44 mouse cellular contexts compared by ENCODE assay signal in the genomic region with DNA sequence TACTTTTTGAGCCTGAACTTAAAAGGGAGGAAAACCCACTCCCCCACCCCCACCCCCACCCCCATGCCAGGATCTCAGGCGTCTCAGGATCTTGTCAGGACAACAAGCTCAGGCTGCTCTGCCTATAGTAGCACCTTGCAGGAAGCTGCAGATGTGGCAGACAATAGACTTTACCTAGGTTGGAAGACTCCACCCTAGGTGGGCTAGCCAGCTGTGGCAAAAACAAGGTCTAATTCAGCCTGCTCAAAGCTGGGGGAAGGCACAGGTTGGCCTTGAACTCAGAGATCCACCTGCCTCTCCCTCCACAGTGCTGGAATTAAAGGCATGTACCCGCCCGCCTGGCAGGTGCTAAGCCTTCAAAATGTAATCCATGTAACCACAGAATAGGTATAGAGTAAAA. TPM values are rescaled to one million over a fixed set of nuclear protein-coding genes. Genes with fewer than 3 reads are reported as not detected.
"Had no signal": no experiment of that assay in that cellular context is flagged by ENCODE, and none has a peak within 500 bp of the region (broad histone marks: within the 10 kb centered on the region; RNA-seq: fewer than 3 reads in every experiment).

No protein-coding gene starts in this region.

- H3K36me3 ChIP-seq: limb, embryonic 10.5 days; limb, embryonic 12.5 days; limb, embryonic 13.5 days; limb, embryonic 15.5 days; liver, embryonic 12.5 days; liver, embryonic 13.5 days; liver, embryonic 15.5 days; lung, embryonic 15.5 days; midbrain, embryonic 10.5 days; midbrain, embryonic 12.5 days; midbrain, embryonic 13.5 days; midbrain, embryonic 15.5 days had no signal

- H3K4me3 ChIP-seq: limb, embryonic 10.5 days; limb, embryonic 12.5 days; limb, embryonic 13.5 days; limb, embryonic 15.5 days; liver, embryonic 12.5 days; liver, embryonic 13.5 days; liver, embryonic 15.5 days; lung, embryonic 15.5 days; megakaryocyte, embryonic 14.5 days; midbrain, embryonic 10.5 days; midbrain, embryonic 12.5 days; midbrain, embryonic 13.5 days; midbrain, embryonic 15.5 days; myocyte had no signal

- H3K27me3 ChIP-seq: limb, embryonic 12.5 days; limb, embryonic 13.5 days; limb, embryonic 15.5 days; liver, embryonic 12.5 days; liver, embryonic 13.5 days; liver, embryonic 15.5 days; lung, embryonic 15.5 days; megakaryocyte, embryonic 14.5 days; midbrain, embryonic 12.5 days; midbrain, embryonic 13.5 days had no signal

- DNase-seq: liver; liver, embryonic 13.5 days; liver, postnatal 0 days; lung, adult 18-20 months; lung, adult 2 months; lung, embryonic 14.5 days; lung, postnatal 10 days; lung, postnatal 14 days; lung, postnatal 36 days; lung, postnatal 4 days; midbrain, embryonic 14.5 days had no signal

- H3K27ac ChIP-seq: limb, embryonic 10.5 days; limb, embryonic 12.5 days; limb, embryonic 13.5 days; limb, embryonic 15.5 days; liver, embryonic 12.5 days; liver, embryonic 13.5 days; liver, embryonic 14.5 days; liver, embryonic 15.5 days; lung, embryonic 15.5 days; macrophage; midbrain, embryonic 10.5 days; midbrain, embryonic 12.5 days; midbrain, embryonic 13.5 days; midbrain, embryonic 15.5 days had no signal

RNA-seq across cellular contexts. Expression of a gene that starts 23.4 kb away (rescaled TPM):
- total RNA-seq: left cerebral cortex, adult 8-10 months; left cerebral cortex, postnatal 10 days; left cerebral cortex, postnatal 14 days; left cerebral cortex, postnatal 25 days; left cerebral cortex, postnatal 36 days; megakaryocyte progenitor cell, adult 5-6 weeks; megakaryocyte, adult 5-6 weeks; megakaryocyte-erythroid progenitor cell, adult 5-6 weeks; midbrain, postnatal 0 days; monocyte, adult 5-6 weeks had no signal
- polyA plus RNA-seq: limb, embryonic 10.5 days; limb, embryonic 11.5 days; limb, embryonic 12.5 days; limb, embryonic 13.5 days; limb, embryonic 14.5 days; liver, embryonic 11.5 days; liver, embryonic 12.5 days; liver, embryonic 13.5 days; liver, embryonic 15.5 days; lung, adult 2 months; lung, embryonic 14.5 days; lung, embryonic 15.5 days; lung, embryonic 16.5 days; lung, postnatal 0 days; macrophage; midbrain, embryonic 10.5 days; midbrain, embryonic 11.5 days; midbrain, embryonic 12.5 days; midbrain, embryonic 13.5 days; midbrain, embryonic 14.5 days; midbrain, embryonic 15.5 days; midbrain, embryonic 16.5 days; midbrain, postnatal 0 days; myocyte; neural tube, embryonic 11.5 days had no signal
